Mouse (Mus musculus): ENCODE measurements around the gene D1Ertd622e.
"Not testable (repeated sequence)": the region's sequence is repeated elsewhere in the genome, so short reads cannot be mapped to it uniquely, and the experiment has no call there.

DNA sequence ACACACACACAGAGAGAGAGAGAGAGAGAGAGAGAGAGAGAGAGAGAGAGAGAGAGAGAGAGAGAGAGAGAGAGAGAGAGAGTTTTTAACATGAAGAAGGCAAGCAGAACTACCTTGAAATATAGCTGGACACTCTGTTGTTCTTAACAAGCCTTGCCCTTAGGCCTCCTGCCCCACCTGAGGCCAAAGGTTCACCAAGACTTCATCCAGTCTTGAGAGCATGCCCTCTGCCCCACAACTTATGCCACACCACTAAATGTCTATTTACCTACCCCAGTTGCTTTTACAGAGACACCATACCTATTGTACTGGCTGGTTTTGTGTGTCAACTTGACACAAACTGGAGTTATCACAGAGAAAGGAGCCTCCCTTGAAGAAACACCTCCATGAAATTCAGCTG is 81.2 kb downstream of the D1Ertd622e start:
- TF ChIP-seq CTCF (IDR thresholded peaks at IDR 0.05; ENCODE audit: extremely low read depth, insufficient read length, insufficient replicate concordance, low read depth, low read length); POLR2A (IDR thresholded peaks at IDR 0.05; ENCODE audit: low read depth, low read length): not testable (repeated sequence)
